Mouse (Mus musculus): Measurements from ENCODE around the gene Cacna2d2.
"Not testable (repeated sequence)": the region's sequence is repeated elsewhere in the genome, so short reads cannot be mapped to it uniquely, and the experiment has no call there.

Cacna2d2 gene

DNA sequence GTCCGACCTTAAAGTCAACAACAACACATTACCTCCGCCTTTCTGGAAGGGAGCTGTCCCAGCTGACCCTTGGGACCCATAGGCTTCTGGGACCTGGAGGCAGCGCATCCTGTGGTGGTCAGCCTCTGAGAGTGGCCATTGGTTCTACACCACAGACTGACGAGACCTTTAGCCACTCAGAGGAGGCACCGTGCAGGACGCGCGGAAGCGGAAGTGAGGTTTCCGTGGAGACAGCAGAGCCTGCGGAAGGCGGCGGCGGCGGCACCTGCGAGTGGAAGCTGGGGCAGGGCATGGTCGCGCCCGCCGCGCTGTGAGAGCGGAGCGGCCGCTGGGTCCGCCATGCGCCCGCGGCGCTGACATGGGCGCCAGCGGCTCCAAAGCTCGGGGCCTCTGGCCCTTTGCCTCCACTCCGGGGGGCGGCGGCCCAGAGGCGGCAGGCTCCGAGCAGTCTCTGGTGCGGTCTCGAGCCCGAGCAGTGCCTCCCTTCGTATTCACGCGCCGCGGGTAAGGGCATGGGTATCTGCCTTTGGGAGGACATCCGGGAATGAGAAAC lies 163.7 kb downstream of the Cacna2d2 start, which contains the start of gene Tusc2:
Gene Tusc2 (plus strand): TSS at position 227 of the 553 bp plus-strand sequence.
- in situ Hi-C loops (cut with MboI; ENCODE audit: low pct_unique_long_range_greater_than_20kb in 1 of 2, low sequenced_read_pairs in 2 of 2, unreplicated experiment in 1 of 2) = no loop called here

DNA sequence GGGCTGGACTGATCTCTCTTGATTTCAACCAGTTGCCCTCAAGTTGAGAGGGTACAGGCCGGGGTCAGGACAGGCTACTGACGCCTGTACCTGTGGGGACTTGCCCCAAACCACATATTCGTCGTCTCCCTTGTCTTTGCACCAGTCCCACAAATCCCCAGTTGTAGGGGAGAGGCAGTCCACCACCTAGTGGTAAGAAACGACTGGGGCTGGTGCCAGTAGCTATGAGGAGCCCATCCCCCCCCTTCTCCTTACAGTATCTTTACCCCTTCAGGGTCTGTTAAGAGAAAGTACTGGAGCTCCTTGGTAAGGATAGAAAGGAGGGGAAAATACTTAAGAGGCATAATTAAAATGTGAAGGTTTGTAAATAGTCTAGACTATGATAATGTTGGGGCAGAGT lies 166.1 kb downstream of the Cacna2d2 start:
- in situ Hi-C loops (cut with MboI; ENCODE audit: low pct_unique_long_range_greater_than_20kb in 1 of 2, low sequenced_read_pairs in 2 of 2, unreplicated experiment in 1 of 2) = not testable (repeated sequence)

DNA sequence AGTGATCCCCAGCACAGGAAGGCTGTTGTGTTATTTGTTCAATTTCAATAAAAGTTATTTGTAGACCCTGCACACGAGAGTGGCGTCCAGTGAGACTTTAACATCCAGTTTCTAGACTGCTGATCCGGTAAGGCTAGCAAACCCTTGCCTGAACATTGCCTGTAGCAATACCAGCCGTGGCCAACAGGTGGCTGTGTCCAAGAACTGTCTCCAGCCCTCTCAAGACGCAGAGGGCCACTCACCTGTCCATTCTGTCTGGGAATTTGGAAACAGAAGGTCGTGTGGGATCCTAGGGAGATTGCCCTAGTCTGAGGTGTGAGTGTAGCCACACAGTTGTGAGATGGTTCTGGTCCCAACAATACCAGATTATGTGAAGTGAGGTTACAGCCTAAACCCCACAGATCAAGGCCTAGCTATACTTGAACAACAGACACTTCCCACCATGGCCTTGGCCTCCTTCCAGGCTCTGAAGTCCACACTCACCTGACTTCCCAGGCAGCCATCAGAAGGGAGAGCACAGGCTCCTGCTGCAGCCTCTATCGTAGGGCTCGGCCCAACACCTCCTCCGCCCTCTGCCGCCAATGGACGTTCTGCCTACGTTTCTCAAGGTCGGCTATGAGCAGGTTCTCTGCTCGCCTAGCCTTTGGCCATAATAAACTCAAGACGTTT lies 166.8 kb downstream of the Cacna2d2 start:
- in situ Hi-C loops (cut with MboI; ENCODE audit: low pct_unique_long_range_greater_than_20kb in 1 of 2, low sequenced_read_pairs in 2 of 2, unreplicated experiment in 1 of 2) = no loop called here

DNA sequence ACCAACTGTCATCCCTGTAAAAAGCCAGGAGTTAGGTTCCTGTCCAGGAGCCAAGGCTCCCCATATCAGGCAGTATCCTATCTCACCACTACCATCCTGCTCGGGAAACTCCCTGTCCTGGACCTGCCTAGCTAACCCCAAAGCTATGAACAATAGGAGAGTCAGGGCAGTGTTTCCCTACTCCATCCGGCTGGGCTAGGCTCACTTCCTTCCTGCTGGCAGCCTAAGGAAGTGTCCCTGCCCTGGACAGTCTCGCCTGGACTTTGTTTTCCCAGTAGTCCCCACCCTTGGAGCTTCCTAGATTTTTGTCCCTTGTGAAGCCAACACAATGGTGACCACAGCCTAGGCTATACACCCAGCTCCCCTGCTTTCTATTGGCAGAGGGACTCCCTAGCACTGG lies 167.4 kb downstream of the Cacna2d2 start:
- in situ Hi-C loops (cut with MboI; ENCODE audit: low pct_unique_long_range_greater_than_20kb in 1 of 2, low sequenced_read_pairs in 2 of 2, unreplicated experiment in 1 of 2) = no loop called here

DNA sequence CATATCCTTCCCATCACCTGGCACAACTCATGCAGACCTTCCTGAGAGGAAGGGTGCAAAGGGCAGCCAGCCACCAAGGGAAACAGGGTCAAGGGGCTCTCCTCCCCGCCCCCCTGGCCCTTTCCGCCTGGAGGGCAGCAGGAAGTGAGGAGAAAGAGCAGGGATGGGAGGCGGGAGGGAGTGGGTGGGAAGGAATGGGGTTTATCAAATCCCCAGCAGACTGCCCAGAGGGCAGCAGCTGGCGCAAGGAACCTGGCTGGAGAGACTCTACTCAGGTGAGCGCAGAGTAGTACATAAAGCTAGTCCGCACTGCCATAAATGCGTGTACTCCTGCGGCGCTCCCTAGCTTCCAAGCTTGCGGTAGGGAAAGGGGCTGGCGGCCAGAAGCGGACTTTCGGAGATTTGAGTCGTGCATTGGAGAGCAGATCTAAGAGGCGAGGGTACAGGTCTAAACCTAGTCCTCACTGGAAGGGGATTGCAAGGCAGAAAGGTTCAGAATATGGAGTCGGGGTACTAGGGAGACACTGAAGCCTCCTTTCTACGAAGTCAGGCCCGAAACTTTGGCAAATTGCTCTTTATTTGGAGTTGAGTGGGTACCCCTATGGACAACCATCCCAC lies 168.4 kb downstream of the Cacna2d2 start, which contains the start of gene Hyal2:
Gene Hyal2 (plus strand): TSS at position 244 of the 618 bp plus-strand sequence.
- in situ Hi-C loops (cut with MboI; ENCODE audit: low pct_unique_long_range_greater_than_20kb in 1 of 2, low sequenced_read_pairs in 2 of 2, unreplicated experiment in 1 of 2) = no loop called here

DNA sequence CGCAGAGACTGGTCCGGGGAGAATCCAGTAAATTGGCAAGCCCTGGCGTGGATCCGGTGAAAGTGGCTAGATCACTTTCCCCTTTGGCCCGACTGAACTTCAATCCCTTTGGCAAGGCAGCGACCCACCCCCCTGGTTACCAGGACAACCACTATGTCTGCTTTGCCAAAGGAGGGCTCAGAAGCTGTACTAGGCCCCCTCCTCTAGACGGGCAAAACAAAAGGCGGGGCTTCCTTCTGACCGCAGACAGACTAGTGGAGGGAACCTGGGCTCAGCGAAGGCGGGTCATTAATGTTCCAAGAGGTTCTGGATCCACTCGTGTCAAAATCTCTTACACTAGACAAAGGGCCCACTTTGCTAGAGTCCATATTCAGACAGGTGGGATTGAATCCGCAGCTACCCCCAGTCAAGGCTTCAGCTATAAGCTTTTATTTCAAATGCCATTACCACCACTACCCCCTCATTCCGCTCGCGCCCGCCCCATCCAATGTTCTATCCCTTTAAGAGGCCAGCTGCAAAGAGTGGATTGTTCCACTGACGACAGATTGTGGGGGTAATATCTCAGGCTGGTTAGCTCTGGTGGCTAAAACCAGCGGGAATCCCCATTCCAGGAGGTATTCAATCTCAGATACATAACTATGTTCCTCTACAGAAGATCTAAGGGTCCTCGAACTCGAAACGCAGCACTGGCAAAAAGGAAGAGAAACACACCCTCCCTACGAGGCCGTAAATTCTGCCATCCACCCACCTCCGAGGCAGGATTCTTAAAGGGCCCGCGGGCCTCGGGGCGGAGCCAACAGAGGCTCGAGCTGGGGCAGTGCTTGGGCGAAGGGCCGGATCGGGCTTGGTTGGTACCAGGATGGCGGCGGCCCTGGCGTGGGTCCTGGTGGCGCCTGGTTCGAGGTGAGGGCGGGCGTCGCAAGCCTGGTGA lies 169.2 kb downstream of the Cacna2d2 start:
- in situ Hi-C loops (cut with MboI; ENCODE audit: low pct_unique_long_range_greater_than_20kb in 1 of 2, low sequenced_read_pairs in 2 of 2, unreplicated experiment in 1 of 2) = no loop called here

DNA sequence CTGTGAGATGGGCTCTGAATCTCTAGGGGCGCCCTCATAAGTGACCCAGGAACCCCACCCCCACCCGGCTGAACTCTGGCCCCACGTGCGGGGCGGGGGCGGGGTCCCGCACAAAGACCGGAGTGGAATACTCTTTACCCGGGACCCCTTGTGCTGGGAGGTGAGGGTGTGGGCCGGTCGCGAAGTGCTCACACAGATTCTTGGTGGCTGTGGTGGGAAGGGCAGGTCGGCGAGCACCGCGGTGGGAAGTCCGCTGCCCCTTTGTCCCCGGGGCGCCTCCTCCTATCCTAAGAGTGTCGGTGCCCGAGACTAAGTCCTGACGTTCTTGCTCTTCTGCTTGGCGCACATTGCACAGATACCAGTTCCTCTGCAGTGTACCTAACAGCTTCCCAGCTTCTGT lies 169.9 kb downstream of the Cacna2d2 start:
- in situ Hi-C loops (cut with MboI; ENCODE audit: low pct_unique_long_range_greater_than_20kb in 1 of 2, low sequenced_read_pairs in 2 of 2, unreplicated experiment in 1 of 2) = no loop called here

DNA sequence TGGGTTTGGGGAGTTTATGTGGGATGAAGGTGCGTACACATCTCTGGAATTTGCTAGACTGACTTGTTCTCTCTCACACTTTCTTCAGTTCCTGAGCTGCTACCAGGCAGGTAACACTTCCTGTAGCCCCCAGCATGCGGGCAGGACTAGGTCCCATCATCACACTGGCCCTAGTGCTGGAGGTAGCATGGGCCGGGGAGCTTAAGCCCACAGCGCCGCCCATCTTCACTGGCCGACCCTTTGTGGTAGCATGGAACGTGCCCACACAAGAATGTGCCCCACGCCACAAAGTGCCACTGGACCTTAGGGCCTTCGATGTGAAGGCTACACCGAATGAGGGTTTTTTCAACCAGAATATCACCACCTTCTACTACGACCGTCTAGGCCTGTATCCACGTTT lies 170.6 kb downstream of the Cacna2d2 start:
- in situ Hi-C loops (cut with MboI; ENCODE audit: low pct_unique_long_range_greater_than_20kb in 1 of 2, low sequenced_read_pairs in 2 of 2, unreplicated experiment in 1 of 2) = no loop called here

DNA sequence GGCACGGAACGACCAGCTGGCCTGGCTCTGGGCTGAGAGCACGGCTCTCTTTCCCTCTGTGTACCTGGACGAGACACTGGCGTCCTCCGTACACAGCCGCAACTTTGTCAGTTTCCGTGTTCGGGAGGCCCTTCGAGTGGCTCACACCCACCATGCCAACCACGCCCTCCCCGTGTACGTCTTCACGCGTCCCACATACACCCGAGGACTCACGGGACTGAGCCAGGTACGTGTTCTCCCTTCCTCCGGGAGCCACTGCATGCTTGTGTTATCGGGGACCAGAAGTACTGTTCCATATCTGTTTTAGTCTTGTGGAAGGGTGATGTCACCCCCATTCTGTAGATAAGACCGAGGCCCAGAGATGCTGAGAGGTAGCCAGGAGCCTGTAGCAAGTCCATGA lies 171.4 kb downstream of the Cacna2d2 start:
- in situ Hi-C loops (cut with MboI; ENCODE audit: low pct_unique_long_range_greater_than_20kb in 1 of 2, low sequenced_read_pairs in 2 of 2, unreplicated experiment in 1 of 2) = no loop called here

DNA sequence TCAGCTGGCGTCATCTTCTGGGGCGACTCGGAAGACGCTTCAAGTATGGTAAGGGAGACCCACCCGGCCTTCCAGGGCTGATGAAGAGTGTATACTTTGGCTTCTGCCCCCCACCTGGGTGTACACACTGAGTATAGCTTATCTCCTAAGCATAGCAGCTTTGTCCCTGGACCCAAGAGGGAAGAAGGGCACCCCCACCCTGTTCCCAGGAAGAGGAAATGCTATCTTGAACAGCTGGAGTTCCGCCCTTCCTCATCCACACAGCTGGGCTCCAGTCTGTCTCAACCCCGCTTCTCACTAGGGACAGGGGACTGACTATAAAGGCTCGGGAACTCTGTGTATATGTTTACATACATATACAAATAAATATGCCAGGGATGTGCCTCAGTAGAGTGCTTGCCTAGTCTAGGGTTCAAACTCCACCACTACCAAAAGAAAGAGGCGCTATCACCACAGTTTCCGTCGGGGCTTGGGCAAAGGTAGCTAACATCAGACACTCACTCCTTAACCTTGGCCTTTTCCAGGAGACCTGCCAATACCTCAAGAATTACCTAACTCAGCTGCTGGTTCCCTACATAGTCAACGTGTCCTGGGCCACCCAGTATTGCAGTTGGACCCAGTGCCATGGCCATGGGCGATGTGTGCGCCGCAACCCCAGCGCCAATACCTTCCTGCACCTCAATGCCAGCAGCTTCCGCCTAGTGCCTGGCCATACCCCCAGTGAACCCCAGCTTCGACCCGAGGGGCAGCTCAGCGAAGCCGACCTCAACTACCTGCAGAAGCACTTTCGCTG lies 172.3 kb downstream of the Cacna2d2 start:
- in situ Hi-C loops (cut with MboI; ENCODE audit: low pct_unique_long_range_greater_than_20kb in 1 of 2, low sequenced_read_pairs in 2 of 2, unreplicated experiment in 1 of 2) = no loop called here

DNA sequence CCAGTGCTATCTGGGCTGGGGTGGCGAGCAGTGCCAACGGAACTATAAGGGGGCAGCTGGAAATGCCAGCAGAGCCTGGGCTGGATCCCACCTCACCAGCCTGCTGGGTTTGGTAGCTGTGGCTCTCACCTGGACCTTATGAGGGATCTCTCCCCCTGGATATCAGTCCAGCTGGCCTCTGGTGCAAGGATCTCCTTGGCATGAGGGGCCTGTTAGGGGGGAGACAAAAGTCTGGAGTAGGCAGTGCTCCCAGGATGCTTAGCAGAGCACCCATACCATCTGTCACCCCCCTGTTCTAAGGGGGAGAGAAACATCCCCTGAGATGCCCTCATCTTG lies 172.9 kb downstream of the Cacna2d2 start:
- in situ Hi-C loops (cut with MboI; ENCODE audit: low pct_unique_long_range_greater_than_20kb in 1 of 2, low sequenced_read_pairs in 2 of 2, unreplicated experiment in 1 of 2) = no loop called here

DNA sequence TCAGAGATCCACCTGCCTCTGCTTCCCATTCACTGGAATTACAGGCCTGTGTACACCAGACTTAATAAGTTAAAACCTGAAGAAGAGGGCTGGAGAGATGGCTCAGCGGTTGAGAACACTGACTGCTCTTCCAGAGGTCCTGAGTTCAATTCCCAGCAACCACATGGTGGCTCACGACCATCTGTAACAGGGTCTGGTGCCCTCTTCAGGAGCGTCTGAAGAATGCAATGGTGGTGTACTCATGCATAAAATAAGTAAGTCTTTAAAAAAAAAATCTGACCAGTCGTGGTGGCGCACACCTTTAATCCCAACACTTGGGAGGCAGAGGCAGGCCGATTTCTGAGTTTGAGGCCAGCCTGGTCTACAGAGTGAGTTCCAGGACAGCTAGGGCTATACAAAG lies 174.4 kb downstream of the Cacna2d2 start:
- in situ Hi-C loops (cut with MboI; ENCODE audit: low pct_unique_long_range_greater_than_20kb in 1 of 2, low sequenced_read_pairs in 2 of 2, unreplicated experiment in 1 of 2) = not testable (repeated sequence)

DNA sequence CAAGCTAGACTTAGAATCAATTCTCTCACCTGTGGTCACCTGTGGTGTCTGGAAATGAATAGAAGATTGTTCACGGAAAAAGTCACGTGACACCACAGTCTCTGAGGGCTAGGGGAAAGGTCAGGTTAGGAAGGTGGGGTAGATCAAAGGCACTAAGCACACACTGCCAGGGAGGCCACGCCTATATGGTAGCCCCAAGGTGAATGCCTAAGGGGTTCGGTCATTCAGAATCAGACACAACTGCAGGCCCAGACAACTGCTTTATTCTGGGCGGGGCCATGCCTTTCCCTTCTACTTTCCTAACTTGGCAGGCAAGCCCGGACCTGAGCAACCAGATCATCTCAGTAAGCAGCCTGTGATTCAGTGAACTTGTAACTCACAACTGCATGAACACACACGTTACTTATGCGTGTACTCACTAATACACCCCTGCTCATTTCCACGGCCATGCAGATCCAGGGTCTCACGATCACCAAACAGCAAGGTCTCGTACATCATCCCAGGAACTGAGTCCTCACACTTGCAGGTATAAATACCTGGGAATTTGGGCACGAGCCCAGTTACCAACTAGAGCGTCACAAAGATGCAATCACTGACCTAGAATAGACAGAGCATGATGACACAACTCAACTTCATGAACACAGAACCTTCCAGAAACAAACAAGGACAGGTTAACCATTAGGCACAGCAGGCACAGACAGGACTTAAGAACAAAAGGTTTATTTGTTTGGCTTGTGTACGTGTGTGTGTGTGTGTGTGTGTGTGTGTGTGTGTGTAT lies 176.4 kb downstream of the Cacna2d2 start:
- in situ Hi-C loops (cut with MboI; ENCODE audit: low pct_unique_long_range_greater_than_20kb in 1 of 2, low sequenced_read_pairs in 2 of 2, unreplicated experiment in 1 of 2) = no loop called here

DNA sequence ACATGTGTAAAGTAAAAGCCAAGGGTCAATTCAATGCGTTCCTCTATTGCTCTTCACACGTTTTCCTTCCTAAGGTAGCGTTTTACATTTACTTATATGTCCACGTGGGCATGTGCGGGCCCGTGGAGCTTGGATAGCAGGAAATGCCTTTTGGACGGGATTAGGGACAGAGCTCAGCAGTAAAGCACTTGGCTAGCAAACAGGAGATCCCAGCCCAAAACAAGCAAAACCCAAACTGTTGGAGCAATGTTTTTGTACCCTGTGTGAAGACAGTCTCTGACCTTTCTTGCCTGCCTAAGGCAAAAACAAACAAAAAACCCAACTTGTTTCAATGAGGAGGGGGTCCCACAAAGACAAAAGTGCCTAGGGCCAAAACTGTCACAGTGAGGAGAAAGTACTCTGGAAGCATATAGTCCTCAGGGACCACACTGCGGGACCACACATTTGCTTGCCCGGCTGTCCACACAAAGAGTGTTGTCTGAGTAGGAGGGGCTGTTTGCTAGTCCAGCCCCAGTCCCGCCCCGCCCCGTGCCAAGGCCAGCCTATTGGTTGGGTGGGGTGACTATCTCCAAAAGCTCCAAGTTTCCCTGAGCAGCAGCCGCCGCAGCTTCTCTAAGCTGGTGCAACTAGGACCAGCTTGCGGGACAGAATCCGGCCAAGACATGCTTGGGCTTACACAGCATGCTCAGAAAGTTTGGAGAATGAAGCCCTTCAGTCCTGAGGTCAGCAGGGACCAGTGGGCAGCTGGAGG lies 177.1 kb downstream of the Cacna2d2 start, which contains the start of gene Hyal1:
Gene Hyal1 (plus strand): TSS at position 571 of the 751 bp plus-strand sequence.
- in situ Hi-C loops (cut with MboI; ENCODE audit: low pct_unique_long_range_greater_than_20kb in 1 of 2, low sequenced_read_pairs in 2 of 2, unreplicated experiment in 1 of 2) = no loop called here

DNA sequence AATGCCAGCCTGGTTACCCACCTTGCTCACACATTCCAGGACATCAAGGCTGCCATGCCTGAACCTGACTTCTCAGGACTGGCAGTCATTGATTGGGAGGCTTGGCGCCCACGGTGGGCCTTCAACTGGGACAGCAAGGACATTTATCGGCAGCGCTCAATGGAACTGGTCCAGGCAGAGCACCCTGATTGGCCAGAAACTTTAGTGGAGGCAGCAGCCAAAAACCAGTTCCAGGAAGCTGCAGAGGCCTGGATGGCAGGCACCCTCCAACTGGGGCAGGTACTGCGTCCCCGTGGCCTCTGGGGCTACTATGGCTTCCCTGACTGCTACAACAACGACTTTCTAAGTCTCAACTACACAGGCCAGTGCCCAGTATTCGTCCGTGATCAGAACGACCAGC lies 178.5 kb downstream of the Cacna2d2 start:
- in situ Hi-C loops (cut with MboI; ENCODE audit: low pct_unique_long_range_greater_than_20kb in 1 of 2, low sequenced_read_pairs in 2 of 2, unreplicated experiment in 1 of 2) = no loop called here

DNA sequence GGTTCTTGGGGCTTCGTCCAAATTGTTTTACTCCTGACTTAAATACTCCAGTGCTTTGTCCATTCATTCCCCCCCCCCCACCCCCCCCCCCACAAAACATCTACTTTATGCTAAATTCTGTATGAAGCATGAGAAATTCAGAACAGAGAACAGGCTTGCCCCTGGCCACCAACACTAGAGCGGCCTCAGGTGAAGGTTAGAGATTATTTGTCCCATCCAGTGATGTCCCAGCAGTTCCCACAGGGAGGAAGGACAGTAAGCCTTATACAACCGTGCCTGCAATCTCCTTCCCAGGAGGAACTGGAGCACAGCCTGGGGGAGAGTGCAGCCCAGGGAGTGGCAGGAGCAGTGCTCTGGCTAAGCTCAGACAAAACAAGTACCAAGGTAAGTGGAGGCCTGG lies 179.2 kb downstream of the Cacna2d2 start, which contains the start of gene Naa80:
Gene Naa80 (plus strand): TSS at position 301 of the 400 bp plus-strand sequence.
- in situ Hi-C loops (cut with MboI; ENCODE audit: low pct_unique_long_range_greater_than_20kb in 1 of 2, low sequenced_read_pairs in 2 of 2, unreplicated experiment in 1 of 2) = no loop called here

Measured in mouse embryonic stem cell (cell line).